Mouse (Mus musculus): ENCODE measurements around the gene Lamb3. TPM values are rescaled to one million over a fixed set of nuclear protein-coding genes. Genes with fewer than 3 reads are reported as not detected.

Gene Lamb3
- polyA plus RNA-seq, 1 experiment from 2014 or later, result 4.3 TPM

- H3K4me3 ChIP-seq (ENCODE audit: low read length), result no peak overlapping the region
- no peak for ATAC-seq
- no peaks in the 10 kb centered on the region for H3K9me3 ChIP-seq (ENCODE audit: control insufficient read depth, low read length)
- 53% methylated on average over 7 of the region's 7 CpGs for WGBS
- H3K36me3 ChIP-seq (ENCODE audit: control insufficient read depth, insufficient read depth, low read length), result no peaks in the 10 kb centered on the region
- H3K27me3 ChIP-seq (replicated peaks; ENCODE audit: control insufficient read depth, insufficient read depth, low read length), result no peaks in the 10 kb centered on the region
- no peak overlapping the region for H3K9ac ChIP-seq (ENCODE audit: low read depth, low read length)
- peaks cover 15% of the 10 kb centered on the region; the same call in 1 of the 2 replicates for H3K4me1 ChIP-seq (ENCODE audit: control insufficient read depth, insufficient read depth, low read length)
- no peak overlapping the region for H3K4me2 ChIP-seq (ENCODE audit: low read depth, low read length)
- H3K27ac ChIP-seq (ENCODE audit: low read length), result no peak overlapping the region
These were observed 97.9 kb downstream of the Lamb3 start for GRCm38 (mm10) chr1:193305386-193305785.

DNA sequence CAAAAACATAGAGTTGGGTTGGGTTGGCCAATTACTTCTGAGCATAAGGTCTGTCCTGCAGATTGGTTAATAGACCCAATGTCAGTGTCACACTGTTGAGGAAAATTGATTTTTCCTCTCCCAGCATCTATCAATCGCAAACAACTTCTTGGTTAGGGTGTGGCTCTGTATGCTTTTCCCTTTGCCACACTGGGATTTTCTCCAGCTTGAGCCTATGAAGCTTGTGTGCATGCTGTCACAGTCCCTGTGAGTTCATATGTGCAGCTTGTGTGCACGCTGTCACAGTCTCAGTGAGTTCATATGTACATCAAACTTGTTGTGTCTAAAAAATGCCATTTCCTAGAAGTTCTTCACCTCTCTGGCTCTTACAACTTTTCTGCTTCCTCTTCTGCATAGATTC, 99.3 kb downstream of the Lamb3 start:
- no peak for ATAC-seq
- H3K4me3 ChIP-seq (ENCODE audit: low read length), result no peak overlapping the region

GRCm38 (mm10) chr1:193309785-193310518, 102.5 kb downstream of the Lamb3 start:
- H3K4me3 ChIP-seq (ENCODE audit: low read length), result no peak overlapping the region
- 0 out of 2 replicates have a peak, but pooled peaks cover 4% of the 10 kb centered on the region for H3K4me1 ChIP-seq (ENCODE audit: control insufficient read depth, insufficient read depth, low read length)
- no peak overlapping the region for H3K27ac ChIP-seq (ENCODE audit: low read length)
- H3K9me3 ChIP-seq (ENCODE audit: control insufficient read depth, low read length), result no peaks in the 10 kb centered on the region
- no peaks in the 10 kb centered on the region for H3K36me3 ChIP-seq (ENCODE audit: control insufficient read depth, insufficient read depth, low read length)
- H3K4me2 ChIP-seq (ENCODE audit: low read depth, low read length), result no peak overlapping the region
- no peak overlapping the region for H3K9ac ChIP-seq (ENCODE audit: low read depth, low read length)
- ATAC-seq, result no peak
- no peaks in the 10 kb centered on the region for H3K27me3 ChIP-seq (replicated peaks; ENCODE audit: control insufficient read depth, insufficient read depth, low read length)
- WGBS, result 85% methylated on average over 1 of the region's 1 CpGs

More for the DNA sequence above, 99.3 kb downstream of the Lamb3 start:
- Histone ChIP-seq H3K36me3 (ENCODE audit: control insufficient read depth, insufficient read depth, low read length) (no peaks in the 10 kb centered on the region), H3K4me1 (ENCODE audit: control insufficient read depth, insufficient read depth, low read length) (peaks cover 10% of the 10 kb centered on the region; the same call in 1 of the 2 replicates), H3K9me3 (ENCODE audit: control insufficient read depth, low read length) (no peaks in the 10 kb centered on the region), H3K9ac (ENCODE audit: low read depth, low read length) (no peak overlapping the region), H3K27me3 (replicated peaks; ENCODE audit: control insufficient read depth, insufficient read depth, low read length) (no peaks in the 10 kb centered on the region), H3K4me2 (ENCODE audit: low read depth, low read length) (no peak overlapping the region), H3K27ac (ENCODE audit: low read length) (no peak overlapping the region)
- 85% methylated on average over 2 of the region's 2 CpGs for WGBS

- Histone ChIP-seq H3K27me3 (replicated peaks; ENCODE audit: control insufficient read depth, insufficient read depth, low read length) (no peaks in the 10 kb centered on the region), H3K36me3 (ENCODE audit: control insufficient read depth, insufficient read depth, low read length) (no peaks in the 10 kb centered on the region), H3K9ac (ENCODE audit: low read depth, low read length) (no peak overlapping the region), H3K27ac (ENCODE audit: low read length) (no peak overlapping the region), H3K4me3 (ENCODE audit: low read length) (no peak overlapping the region), H3K4me1 (ENCODE audit: control insufficient read depth, insufficient read depth, low read length) (0 out of 2 replicates have a peak, but pooled peaks cover 4% of the 10 kb centered on the region), H3K9me3 (ENCODE audit: control insufficient read depth, low read length) (no peaks in the 10 kb centered on the region), H3K4me2 (ENCODE audit: low read depth, low read length) (no peak overlapping the region)
- ATAC-seq, result no peak
- WGBS, result 84% methylated on average over 3 of the region's 3 CpGs
These were observed 103.1 kb downstream of the Lamb3 start for GRCm38 (mm10) chr1:193310519-193311085.

DNA sequence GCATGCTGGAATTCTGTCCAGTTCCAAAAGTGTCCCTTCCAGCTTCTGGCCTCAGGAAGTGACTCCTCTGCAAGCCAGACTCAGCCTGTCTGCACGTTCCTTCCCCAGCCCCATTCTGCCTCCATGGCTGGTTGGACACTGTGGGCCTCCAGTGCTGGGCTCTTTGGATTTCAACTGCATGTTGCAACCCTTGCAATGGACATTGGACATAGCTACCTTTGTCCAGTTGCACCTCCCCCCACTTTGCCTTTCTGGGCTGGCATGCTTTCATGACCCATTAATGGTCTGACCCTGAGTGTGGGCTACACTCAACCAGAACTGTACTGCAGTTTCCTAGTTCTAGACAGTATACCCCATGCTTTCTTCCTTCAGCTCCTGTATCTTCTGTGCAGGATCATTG, 104.1 kb downstream of the Lamb3 start:
- no peak for ATAC-seq
- Histone ChIP-seq H3K9ac (ENCODE audit: low read depth, low read length) (no peak overlapping the region), H3K27me3 (replicated peaks; ENCODE audit: control insufficient read depth, insufficient read depth, low read length) (no peaks in the 10 kb centered on the region), H3K4me3 (ENCODE audit: low read length) (no peak overlapping the region), H3K36me3 (ENCODE audit: control insufficient read depth, insufficient read depth, low read length) (no peaks in the 10 kb centered on the region), H3K27ac (ENCODE audit: low read length) (no peak overlapping the region), H3K4me1 (ENCODE audit: control insufficient read depth, insufficient read depth, low read length) (0 out of 2 replicates have a peak, but pooled peaks cover 10% of the 10 kb centered on the region), H3K9me3 (ENCODE audit: control insufficient read depth, low read length) (no peaks in the 10 kb centered on the region), H3K4me2 (ENCODE audit: low read depth, low read length) (no peak overlapping the region)
- 81% methylated on average over 1 of the region's 1 CpGs for WGBS

GRCm38 (mm10) chr1:193315705-193316357, 108.3 kb downstream of the Lamb3 start:
- Histone ChIP-seq H3K27me3 (replicated peaks; ENCODE audit: control insufficient read depth, insufficient read depth, low read length) (no peaks in the 10 kb centered on the region), H3K27ac (ENCODE audit: low read length) (peak overlapping the region; percentile 84), H3K4me1 (ENCODE audit: control insufficient read depth, insufficient read depth, low read length) (peaks cover 14% of the 10 kb centered on the region; the same call in 1 of the 2 replicates), H3K36me3 (ENCODE audit: control insufficient read depth, insufficient read depth, low read length) (no peaks in the 10 kb centered on the region), H3K4me2 (ENCODE audit: low read depth, low read length) (no peak overlapping the region), H3K9ac (ENCODE audit: low read depth, low read length) (no peak overlapping the region), H3K9me3 (ENCODE audit: control insufficient read depth, low read length) (no peaks in the 10 kb centered on the region), H3K4me3 (ENCODE audit: low read length) (no peak overlapping the region)
- WGBS, result 51% methylated on average over 5 of the region's 5 CpGs
- ATAC-seq, result peak; percentile 90

DNA sequence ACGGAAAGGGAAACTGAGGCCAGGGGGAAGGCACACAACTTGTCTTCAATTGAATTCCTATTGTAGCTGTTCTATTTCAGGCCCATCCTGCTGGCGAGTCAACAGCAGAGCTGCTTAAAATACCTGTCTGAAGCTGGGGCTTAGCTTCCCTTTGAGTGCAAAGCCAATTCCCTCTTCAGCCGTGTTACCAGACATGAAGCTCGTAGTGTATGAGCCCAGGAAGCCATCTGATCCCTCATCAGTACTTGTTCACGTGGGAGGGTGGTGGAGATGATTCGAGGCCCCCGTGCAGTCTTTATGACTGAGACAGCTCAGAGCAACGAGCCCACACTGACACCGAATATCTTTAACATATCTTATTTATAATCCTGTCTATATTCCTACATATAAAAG, 108.9 kb downstream of the Lamb3 start:
- Histone ChIP-seq H3K4me2 (ENCODE audit: low read depth, low read length) (no peak overlapping the region), H3K36me3 (ENCODE audit: control insufficient read depth, insufficient read depth, low read length) (no peaks in the 10 kb centered on the region), H3K4me1 (ENCODE audit: control insufficient read depth, insufficient read depth, low read length) (peaks cover 14% of the 10 kb centered on the region; the same call in 1 of the 2 replicates), H3K27me3 (replicated peaks; ENCODE audit: control insufficient read depth, insufficient read depth, low read length) (no peaks in the 10 kb centered on the region), H3K4me3 (ENCODE audit: low read length) (no peak overlapping the region), H3K9me3 (ENCODE audit: control insufficient read depth, low read length) (no peaks in the 10 kb centered on the region), H3K27ac (ENCODE audit: low read length) (peak overlapping the region; percentile 84), H3K9ac (ENCODE audit: low read depth, low read length) (no peak overlapping the region)
- 67% methylated on average over 9 of the region's 9 CpGs for WGBS
- peak; percentile 9; the same call in 1 of the 2 replicates for ATAC-seq

DNA sequence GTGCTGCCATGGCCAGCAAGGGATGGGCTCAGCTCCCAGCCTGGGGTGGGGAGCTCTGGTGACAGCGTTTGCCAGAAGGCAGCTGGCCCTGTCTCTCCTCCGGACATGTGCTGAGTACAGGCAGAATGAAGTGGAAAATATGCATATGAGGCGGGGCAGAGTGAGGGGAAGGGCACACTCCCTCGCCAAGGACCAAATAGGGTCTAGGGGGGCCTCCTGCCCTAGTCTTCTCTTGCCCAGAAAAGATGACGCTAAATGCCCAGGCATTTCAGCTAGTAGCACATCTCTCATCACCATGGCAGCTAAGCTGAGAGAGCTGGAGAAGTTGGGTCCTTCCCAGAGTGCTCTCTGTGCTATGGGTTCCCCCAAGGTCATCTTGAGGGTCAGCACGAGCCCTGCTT, 109.7 kb downstream of the Lamb3 start:
- Histone ChIP-seq H3K4me1 (ENCODE audit: control insufficient read depth, insufficient read depth, low read length) (peaks cover 10% of the 10 kb centered on the region; the same call in 1 of the 2 replicates), H3K4me3 (ENCODE audit: low read length) (no peak overlapping the region), H3K9me3 (ENCODE audit: control insufficient read depth, low read length) (no peaks in the 10 kb centered on the region), H3K4me2 (ENCODE audit: low read depth, low read length) (no peak overlapping the region), H3K27ac (ENCODE audit: low read length) (peak overlapping the region; percentile 57), H3K27me3 (replicated peaks; ENCODE audit: control insufficient read depth, insufficient read depth, low read length) (no peaks in the 10 kb centered on the region), H3K9ac (ENCODE audit: low read depth, low read length) (no peak overlapping the region), H3K36me3 (ENCODE audit: control insufficient read depth, insufficient read depth, low read length) (no peaks in the 10 kb centered on the region)
- 41% methylated on average over 6 of the region's 6 CpGs for WGBS
- peak; percentile 63 for ATAC-seq

DNA sequence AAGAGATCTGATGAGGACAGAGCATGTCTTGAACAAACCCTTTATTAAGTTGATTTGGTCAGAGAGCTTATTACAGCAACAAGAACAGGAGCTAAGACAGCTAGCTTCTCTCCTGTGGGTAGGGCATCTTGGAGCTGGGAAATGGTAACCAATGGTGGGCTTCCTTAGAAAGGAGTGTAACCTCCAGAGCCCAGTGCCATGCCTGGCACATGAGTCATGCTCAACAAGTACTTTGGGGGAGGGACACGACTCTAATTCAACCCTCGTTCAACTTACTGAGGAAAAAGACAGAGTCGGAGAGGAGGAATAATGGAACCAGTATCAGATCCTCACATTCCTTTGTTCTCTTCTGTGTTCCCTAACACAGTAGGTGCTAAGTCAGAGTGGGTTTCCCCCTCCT, 112.2 kb downstream of the Lamb3 start:
- Histone ChIP-seq H3K27me3 (replicated peaks; ENCODE audit: control insufficient read depth, insufficient read depth, low read length) (no peaks in the 10 kb centered on the region), H3K4me3 (ENCODE audit: low read length) (no peak overlapping the region), H3K4me2 (ENCODE audit: low read depth, low read length) (no peak overlapping the region), H3K4me1 (ENCODE audit: control insufficient read depth, insufficient read depth, low read length) (peaks cover 10% of the 10 kb centered on the region; the same call in 1 of the 2 replicates), H3K27ac (ENCODE audit: low read length) (no peak overlapping the region), H3K9me3 (ENCODE audit: control insufficient read depth, low read length) (no peaks in the 10 kb centered on the region), H3K9ac (ENCODE audit: low read depth, low read length) (no peak overlapping the region), H3K36me3 (ENCODE audit: control insufficient read depth, insufficient read depth, low read length) (no peaks in the 10 kb centered on the region)
- 71% methylated on average over 3 of the region's 3 CpGs for WGBS
- no peak for ATAC-seq

All from intestine, embryonic 16.5 days (tissue).